Mouse (Mus musculus) cerebellum, adult 2 months (tissue): ENCODE measurements around the gene Klhl7. TPM values are rescaled to one million over a fixed set of nuclear protein-coding genes. Genes with fewer than 3 reads are reported as not detected.

Source experiments
- DNase-seq, 2 experiments: peaks; one replicate each; pipeline ENCODE4 v3.0.0; 2021
- H3K27ac ChIP-seq: fragments of 200-500 bp; 2 replicates; pipeline ENCODE4 v1.5.1; 2012; ENCODE audit warnings: low read length, control low read depth, inconsistent platforms; ENCODE audit not compliant: insufficient read depth
- H3K27me3 ChIP-seq: fragments of 200-500 bp; 2 replicates; pipeline ENCODE4 v1.6.1; 2012; ENCODE audit warnings: inconsistent platforms, mild to moderate bottlenecking, low read length, moderate library complexity; ENCODE audit not compliant: control insufficient read depth, insufficient read depth
- H3K4me1 ChIP-seq: fragments of 200-500 bp; 2 replicates; pipeline ENCODE4 v1.6.1; 2011; ENCODE audit warnings: low read length; ENCODE audit not compliant: control insufficient read depth, insufficient read depth
- H3K4me3 ChIP-seq: fragments of 200-500 bp; replicated peaks from 2 replicates; pipeline ENCODE3; 2011; ENCODE audit warnings: mild to moderate bottlenecking, low read depth, low read length, control low read depth; ENCODE audit not compliant: insufficient read depth
- CTCF ChIP-seq: fragments of 200-500 bp; IDR thresholded peaks from 2 replicates; pipeline ENCODE4 v1.5.1; 2011; ENCODE audit warnings: low read depth, mild to moderate bottlenecking, control low read depth, low read length, moderate library complexity, borderline replicate concordance; ENCODE audit not compliant: insufficient read depth
- POLR2A ChIP-seq: fragments of 200-500 bp; IDR thresholded peaks from 2 replicates; pipeline ENCODE4 v1.6.1; 2011; ENCODE audit warnings: low read length, control low read depth, borderline replicate concordance; ENCODE audit not compliant: insufficient read depth
- WGBS: fragments of 180-500 bp; shearing (Covaris S2); methylation state at CpG from one replicate; pipeline ENCODE4 v1.1.7; 2018; 5-methylcytosine and 5-hydroxymethylcytosine counted together
- polyA plus RNA-seq: library from polyadenylated mRNA; depleted of rRNA; stranded (reverse); fragments of >200 nt; gene quantifications from 2 replicates; pipeline ENCODE4 v1.2.3, GENCODE M21; 2012

The Klhl7 gene
- polyA plus RNA-seq, 1 experiment: 49.8 TPM

DNA sequence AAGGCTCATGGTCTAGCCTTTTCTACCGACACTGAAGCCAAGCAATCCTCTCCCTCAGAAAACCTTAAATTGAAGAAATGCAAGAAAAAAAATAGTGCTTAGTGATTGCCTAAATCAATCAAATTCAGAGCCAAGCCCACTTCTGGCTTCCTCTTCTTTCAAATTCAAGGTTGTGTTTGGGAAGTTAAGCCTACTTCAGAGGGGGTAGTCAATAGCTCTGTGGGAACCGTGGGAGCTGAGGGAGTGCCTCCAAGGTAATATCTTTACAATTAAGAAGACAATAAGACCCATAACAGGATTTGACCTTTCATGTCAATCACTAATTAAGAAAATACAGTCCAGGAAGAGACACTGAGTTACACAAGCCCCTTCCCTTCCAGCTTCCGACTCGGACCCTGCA lies 15.6 kb upstream of the Klhl7 start:
- 66% methylated on average over 4 of the region's 4 CpGs for WGBS
- Histone ChIP-seq H3K4me3 (no peak overlapping the region), H3K4me1 (no peaks in the 10 kb centered on the region), H3K27ac (no peak overlapping the region), H3K27me3 (no peaks in the 10 kb centered on the region)
- TF ChIP-seq POLR2A (no peak), CTCF (no peak)
- no peak for DNase-seq

DNA sequence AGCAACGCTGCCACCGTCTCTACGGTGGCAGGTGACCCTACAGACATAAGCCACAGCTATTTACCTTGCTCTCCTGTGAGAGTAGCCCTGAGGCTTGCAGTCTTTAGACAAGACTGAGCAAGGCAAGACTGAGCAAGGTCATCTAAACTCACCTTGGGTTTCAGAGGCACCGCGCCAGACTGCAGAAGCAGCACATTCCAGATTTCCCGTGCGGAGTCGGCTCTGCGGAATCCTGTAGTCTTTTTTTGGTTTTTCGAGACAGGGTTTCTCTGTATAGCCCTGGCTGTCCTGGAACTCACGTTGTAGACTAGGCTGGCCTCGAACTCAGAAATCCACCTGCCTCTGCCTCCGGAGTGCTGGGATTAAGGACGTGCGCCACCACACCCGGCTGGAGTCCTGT lies 14.2 kb upstream of the Klhl7 start:
- TF ChIP-seq CTCF (no peak), POLR2A (no peak)
- Histone ChIP-seq H3K27me3 (no peaks in the 10 kb centered on the region), H3K4me1 (no peaks in the 10 kb centered on the region), H3K27ac (no peak overlapping the region), H3K4me3 (no peak overlapping the region)
- no peak for DNase-seq
- 85% methylated on average over 16 of the region's 16 CpGs for WGBS

DNA sequence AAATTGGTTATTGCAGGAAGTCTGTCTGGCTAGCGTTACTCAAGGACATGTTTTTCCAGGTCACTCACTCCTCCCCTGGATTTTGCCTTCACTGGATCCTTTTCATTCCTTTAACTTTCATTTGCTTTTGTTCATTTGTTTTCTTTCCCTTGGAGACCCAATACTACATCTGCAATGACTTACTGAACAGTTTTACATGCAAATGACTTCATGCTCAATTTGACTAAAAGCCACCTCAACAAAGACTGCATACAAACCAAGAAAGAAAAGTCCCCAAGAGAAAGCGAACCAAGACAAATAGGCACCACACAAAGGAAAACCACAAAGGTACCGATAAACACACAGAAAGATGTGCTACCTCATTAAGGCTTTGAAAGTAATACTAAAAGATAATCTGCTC lies 13.5 kb upstream of the Klhl7 start:
- no peak overlapping the region for H3K4me3 ChIP-seq
- H3K27me3 ChIP-seq: no peaks in the 10 kb centered on the region
- H3K27ac ChIP-seq: no peak overlapping the region
- DNase-seq: no peak
- TF ChIP-seq CTCF (no peak), POLR2A (no peak)
- no peaks in the 10 kb centered on the region for H3K4me1 ChIP-seq
- WGBS: 41% methylated on average over 3 of the region's 3 CpGs

DNA sequence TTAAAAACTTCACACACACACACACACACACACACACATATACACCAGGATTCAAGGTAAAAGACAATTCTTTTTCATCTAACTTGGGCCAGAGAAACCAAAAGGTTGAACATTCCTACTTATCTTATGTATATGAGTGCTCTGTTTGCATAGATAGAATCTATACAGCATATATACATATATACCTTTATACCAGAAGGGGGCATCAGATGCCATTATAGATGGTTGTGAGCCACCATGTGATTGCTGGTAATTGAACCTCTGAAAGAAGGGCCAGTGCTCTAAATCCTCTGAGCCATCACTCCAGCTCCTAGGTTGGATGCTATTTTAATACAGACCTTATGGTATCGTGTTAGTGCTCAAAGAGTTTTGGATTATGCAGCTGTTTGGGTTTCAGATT lies 12.0 kb upstream of the Klhl7 start:
- Histone ChIP-seq H3K4me1 (no peaks in the 10 kb centered on the region), H3K27ac (no peak overlapping the region), H3K4me3 (no peak overlapping the region), H3K27me3 (no peaks in the 10 kb centered on the region)
- DNase-seq: no peak
- TF ChIP-seq POLR2A: no peak
- no peak for TF ChIP-seq CTCF
- 94% methylated on average over 1 of the region's 1 CpGs for WGBS

DNA sequence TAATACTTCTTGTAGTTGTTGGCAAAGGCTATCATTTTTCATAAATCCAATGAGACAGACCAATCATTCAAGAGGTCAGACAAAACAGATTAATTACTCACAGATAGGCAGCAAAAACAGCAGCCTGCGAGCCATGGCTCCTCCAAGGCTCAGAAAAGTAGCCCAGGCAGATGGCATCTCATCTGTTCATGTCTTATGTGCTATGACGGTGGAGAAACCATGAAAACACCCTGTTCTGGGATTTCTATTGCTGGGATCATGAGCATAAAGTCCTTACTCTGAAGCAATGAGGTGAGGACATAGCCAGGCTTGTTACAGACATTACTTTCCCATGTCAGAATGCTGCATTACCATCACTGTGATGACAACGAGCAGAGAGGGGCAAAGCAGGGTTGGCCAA lies 7.9 kb upstream of the Klhl7 start:
- Histone ChIP-seq H3K27ac (no peak overlapping the region), H3K4me3 (no peak overlapping the region), H3K4me1 (no peaks in the 10 kb centered on the region), H3K27me3 (no peaks in the 10 kb centered on the region; the same call in 1 of the 2 replicates)
- TF ChIP-seq POLR2A (no peak), CTCF (no peak)
- WGBS: 51% methylated on average over 3 of the region's 3 CpGs
- no peak for DNase-seq

DNA sequence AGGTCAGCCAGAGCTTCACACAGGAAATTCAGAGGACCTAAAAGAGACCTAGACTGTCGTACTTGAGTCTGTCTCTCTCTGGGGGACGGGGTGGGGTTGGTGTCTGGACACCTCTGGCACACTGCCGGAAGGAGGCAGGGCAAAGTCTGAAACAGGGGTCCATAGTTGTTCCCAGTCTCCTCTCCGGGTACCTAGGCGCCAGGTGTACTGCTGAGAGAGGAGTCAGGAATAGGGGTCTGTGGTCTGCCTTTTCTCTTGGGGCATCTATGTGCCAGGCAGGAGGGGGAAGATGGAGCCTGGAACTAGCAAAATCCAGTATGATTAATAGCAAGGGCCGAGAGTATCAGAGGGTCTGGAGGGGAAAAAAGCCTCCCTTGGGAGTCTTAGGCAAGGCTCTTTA lies 5.0 kb upstream of the Klhl7 start:
- no peak overlapping the region for H3K4me3 ChIP-seq
- no peak overlapping the region for H3K27ac ChIP-seq
- 78% methylated on average over 6 of the region's 6 CpGs for WGBS
- DNase-seq: no peak
- no peaks in the 10 kb centered on the region; the same call in 1 of the 2 replicates for H3K27me3 ChIP-seq
- no peak for TF ChIP-seq CTCF
- TF ChIP-seq POLR2A: no peak
- H3K4me1 ChIP-seq: no peaks in the 10 kb centered on the region

DNA sequence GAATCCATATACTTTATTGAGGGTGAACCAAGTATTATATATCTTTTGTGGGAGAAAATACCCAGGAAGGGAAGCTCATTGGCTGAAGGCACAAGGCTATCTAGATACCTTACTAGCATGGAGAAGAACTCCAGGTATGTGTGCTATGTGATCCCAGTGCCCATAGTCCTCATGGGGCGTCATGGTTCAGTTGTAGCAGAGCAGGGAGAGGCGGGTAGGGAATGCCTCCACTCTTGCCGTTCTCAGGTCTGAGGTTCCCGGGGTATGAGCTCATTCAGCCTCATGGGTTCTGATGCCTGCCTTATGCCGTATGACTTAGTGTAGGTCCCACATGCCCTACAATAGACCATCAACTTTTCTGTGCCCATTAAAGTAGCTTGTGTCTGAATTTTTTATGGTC lies 4.5 kb upstream of the Klhl7 start:
- no peak overlapping the region for H3K27ac ChIP-seq
- TF ChIP-seq POLR2A: no peak
- no peak for TF ChIP-seq CTCF
- H3K4me3 ChIP-seq: no peak overlapping the region
- H3K4me1 ChIP-seq: no peaks in the 10 kb centered on the region
- no peaks in the 10 kb centered on the region; the same call in 1 of the 2 replicates for H3K27me3 ChIP-seq
- DNase-seq: no peak
- WGBS: 70% methylated on average over 5 of the region's 5 CpGs

DNA sequence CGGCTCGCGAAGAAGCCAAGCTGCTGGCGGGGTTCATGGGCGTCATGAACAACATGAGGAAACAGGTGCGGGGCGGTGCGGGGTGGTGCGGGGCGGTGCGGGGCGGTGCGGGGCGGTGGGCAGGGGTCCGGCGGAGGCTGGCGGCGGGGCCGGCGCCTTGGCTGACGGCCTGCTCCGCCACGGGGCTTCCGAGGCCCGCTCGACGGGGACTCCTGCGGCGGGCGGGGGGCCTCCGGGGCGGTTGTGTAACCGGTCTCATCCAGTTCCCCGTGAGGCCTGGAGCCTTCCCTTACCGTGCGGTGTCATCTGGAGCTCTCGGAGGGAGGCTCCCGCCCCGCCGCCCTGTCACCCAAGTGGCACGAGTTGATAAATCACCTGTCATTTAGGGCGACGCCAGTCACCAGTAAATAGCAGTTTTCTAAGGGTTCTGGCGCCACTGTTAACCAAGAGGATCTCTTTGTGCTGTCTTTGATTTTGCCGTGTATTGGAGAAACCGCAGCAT lies 456 bp downstream of the Klhl7 start:
- WGBS: under 1% methylated on average over 40 of the region's 46 CpGs
- DNase-seq: peak; percentile 74 to 76
- Histone ChIP-seq H3K4me1 (peaks cover 4% of the 10 kb centered on the region), H3K27me3 (no peaks in the 10 kb centered on the region), H3K4me3 (peak overlapping the region; percentile 85), H3K27ac (peak overlapping the region; percentile 67)
- TF ChIP-seq POLR2A (no peak), CTCF (no peak)
